Mouse (Mus musculus) kidney, adult 2 months (tissue): ENCODE data around the gene Zfp652.

ENCODE experiments used
- CTCF ChIP-seq: fragments of 200-500 bp; conservative IDR thresholded peaks from 2 replicates; pipeline ENCODE4 v1.5.1; 2011; ENCODE audit warnings: low read depth, mild to moderate bottlenecking, control low read depth, low read length, moderate library complexity, mixed read lengths; ENCODE audit not compliant: insufficient read depth, insufficient read length
- POLR2A ChIP-seq: fragments of 200-500 bp; IDR thresholded peaks from one replicate; pipeline ENCODE4 v1.6.1; 2011; ENCODE audit warnings: low read depth, low read length, control low read depth

DNA sequence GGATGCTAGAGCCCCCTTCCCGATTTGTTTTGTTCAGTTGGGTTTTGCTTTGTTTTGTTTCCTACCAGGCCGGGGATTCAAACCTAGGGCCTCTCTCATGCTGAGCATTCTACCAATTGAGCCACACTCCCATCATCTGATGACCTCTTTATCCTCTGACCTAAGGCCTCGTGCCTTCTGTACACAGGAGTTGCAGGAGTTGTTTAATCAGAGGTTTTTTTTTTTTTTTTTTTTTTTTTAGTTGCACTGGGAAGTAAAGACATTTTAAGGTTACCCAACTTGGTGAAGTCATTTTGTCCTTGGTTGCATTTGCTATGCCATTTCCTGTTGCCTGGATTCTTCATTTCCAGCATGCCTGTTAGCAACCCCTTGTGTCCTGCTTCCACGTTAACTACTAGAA, 157.0 kb downstream of the Zfp652 start:
- no peak for TF ChIP-seq POLR2A
- TF ChIP-seq CTCF, result no peak
